Mouse (Mus musculus): Measurements from ENCODE around the gene Wdr91. TPM values are rescaled to one million over a fixed set of nuclear protein-coding genes. Genes with fewer than 3 reads are reported as not detected.

The Wdr91 gene
- total RNA-seq, 1 experiment = 22.6 TPM

- TF ChIP-seq ZNF384 (IDR thresholded peaks at IDR 0.05; ENCODE audit: low read depth, low read length) = no peak
- no peak for TF ChIP-seq HCFC1 (IDR thresholded peaks at IDR 0.05; ENCODE audit: borderline replicate concordance, insufficient read depth, low read length)
- TF ChIP-seq ZC3H11A (IDR thresholded peaks at IDR 0.05; ENCODE audit: borderline replicate concordance, low read depth, low read length) = no peak
- no peak for TF ChIP-seq CHD2 (IDR thresholded peaks at IDR 0.05; ENCODE audit: low read depth, low read length)
- in situ Hi-C loops (cut with MboI; ENCODE audit: low sequenced_read_pairs in 2 of 2, unreplicated experiment in 2 of 2) = no loop called here
Observed at GRCm38 (mm10) chr6:34865213-34865612, 45.5 kb downstream of the Wdr91 start.

GRCm38 (mm10) chr6:34863786-34864514, 46.7 kb downstream of the Wdr91 start:
- H3K9me3 ChIP-seq (ENCODE audit: control insufficient read depth, insufficient read depth, low read depth, low read length) = no peaks in the 10 kb centered on the region
- in situ Hi-C loops (cut with MboI; ENCODE audit: low sequenced_read_pairs in 2 of 2, unreplicated experiment in 2 of 2) = no loop called here
- no peak for TF ChIP-seq ZC3H11A (IDR thresholded peaks at IDR 0.05; ENCODE audit: borderline replicate concordance, low read depth, low read length)
- no peak for TF ChIP-seq ZNF384 (IDR thresholded peaks at IDR 0.05; ENCODE audit: low read depth, low read length)
- TF ChIP-seq HCFC1 (IDR thresholded peaks at IDR 0.05; ENCODE audit: borderline replicate concordance, insufficient read depth, low read length) = no peak
- TF ChIP-seq CHD2 (IDR thresholded peaks at IDR 0.05; ENCODE audit: low read depth, low read length) = no peak
- no peak for TF ChIP-seq MAFK (IDR thresholded peaks at IDR 0.05; ENCODE audit: insufficient read depth, low read depth, low read length)
- H3K4me1 ChIP-seq (ENCODE audit: control insufficient read depth in 2 of 2, insufficient read depth in 2 of 2, low read length in 2 of 2, poor library complexity in 1 of 2) = peaks cover 2 to 20% of the 10 kb centered on the region in 2 experiments; a peak in 3 of 4 replicates
- no peak for DNase-seq (ENCODE audit: low read depth, low spot score)
- H3K27ac ChIP-seq (ENCODE audit: insufficient read depth, low read depth, low read length, poor library complexity, severe bottlenecking) = no peak overlapping the region
- H3K9ac ChIP-seq (ENCODE audit: insufficient read depth, low read depth, low read length, poor library complexity, severe bottlenecking) = no peak overlapping the region
- H3K36me3 ChIP-seq (ENCODE audit: control insufficient read depth, insufficient read depth, low read length, poor library complexity, severe bottlenecking) = no peaks in the 10 kb centered on the region
- H3K4me3 ChIP-seq (ENCODE audit: insufficient read depth in 1 of 2, low read depth in 1 of 2, low read length in 2 of 2, poor library complexity in 1 of 2, severe bottlenecking in 1 of 2) = no peak overlapping the region

More at GRCm38 (mm10) chr6:34865213-34865612, 45.5 kb downstream of the Wdr91 start:
- Histone ChIP-seq H3K4me1 (ENCODE audit: control insufficient read depth in 2 of 2, insufficient read depth in 2 of 2, low read length in 2 of 2, poor library complexity in 1 of 2) (peaks cover 2 to 25% of the 10 kb centered on the region in 2 experiments; a peak in 3 of 4 replicates), H3K4me3 (ENCODE audit: insufficient read depth in 1 of 2, low read depth in 1 of 2, low read length in 2 of 2, poor library complexity in 1 of 2, severe bottlenecking in 1 of 2) (no peak overlapping the region), H3K36me3 (ENCODE audit: control insufficient read depth, insufficient read depth, low read length, poor library complexity, severe bottlenecking) (no peaks in the 10 kb centered on the region), H3K9me3 (ENCODE audit: control insufficient read depth, insufficient read depth, low read depth, low read length) (no peaks in the 10 kb centered on the region), H3K27ac (ENCODE audit: insufficient read depth, low read depth, low read length, poor library complexity, severe bottlenecking) (no peak overlapping the region), H3K9ac (ENCODE audit: insufficient read depth, low read depth, low read length, poor library complexity, severe bottlenecking) (no peak overlapping the region)
- no peak for DNase-seq (ENCODE audit: low read depth, low spot score)

- H3K9ac ChIP-seq (ENCODE audit: insufficient read depth, low read depth, low read length, poor library complexity, severe bottlenecking) = no peak within 1 kb of the TSS
- H3K4me3 ChIP-seq (ENCODE audit: insufficient read depth in 1 of 2, low read depth in 1 of 2, low read length in 2 of 2, poor library complexity in 1 of 2, severe bottlenecking in 1 of 2) = no peak within 1 kb of the TSS
- H3K9me3 ChIP-seq (ENCODE audit: control insufficient read depth, insufficient read depth, low read depth, low read length) = no peaks in the 10 kb centered on the region
- TF ChIP-seq CHD2 (IDR thresholded peaks at IDR 0.05; ENCODE audit: low read depth, low read length) = no peak
- no peak for TF ChIP-seq ZC3H11A (IDR thresholded peaks at IDR 0.05; ENCODE audit: borderline replicate concordance, low read depth, low read length)
- TF ChIP-seq HCFC1 (IDR thresholded peaks at IDR 0.05; ENCODE audit: borderline replicate concordance, insufficient read depth, low read length) = no peak
- no peak for TF ChIP-seq ZNF384 (IDR thresholded peaks at IDR 0.05; ENCODE audit: low read depth, low read length)
- TF ChIP-seq MAFK (IDR thresholded peaks at IDR 0.05; ENCODE audit: insufficient read depth, low read depth, low read length) = no peak
- in situ Hi-C loops (cut with MboI; ENCODE audit: low sequenced_read_pairs in 2 of 2, unreplicated experiment in 2 of 2) = no loop called here
- no peak for DNase-seq (ENCODE audit: low read depth, low spot score)
- no peaks in the 10 kb centered on the region for H3K36me3 ChIP-seq (ENCODE audit: control insufficient read depth, insufficient read depth, low read length, poor library complexity, severe bottlenecking)
- no peak within 1 kb of the TSS for H3K27ac ChIP-seq (ENCODE audit: insufficient read depth, low read depth, low read length, poor library complexity, severe bottlenecking)
- H3K4me1 ChIP-seq (ENCODE audit: control insufficient read depth in 2 of 2, insufficient read depth in 2 of 2, low read length in 2 of 2, poor library complexity in 1 of 2) = peaks cover 2 to 17% of the 10 kb centered on the region in 2 experiments; a peak in 3 of 4 replicates
Observed at GRCm38 (mm10) chr6:34862791-34863403, 47.8 kb downstream of the Wdr91 start, which contains the start of gene Tmem140. Tmem140 (plus strand) TSS chr6:34863146.

- no peak overlapping the region for H3K9ac ChIP-seq (ENCODE audit: insufficient read depth, low read depth, low read length, poor library complexity, severe bottlenecking)
- in situ Hi-C loops (cut with MboI; ENCODE audit: low sequenced_read_pairs in 2 of 2, unreplicated experiment in 2 of 2) = no loop called here
- TF ChIP-seq CHD2 (IDR thresholded peaks at IDR 0.05; ENCODE audit: low read depth, low read length) (no peak), MAFK (IDR thresholded peaks at IDR 0.05; ENCODE audit: insufficient read depth, low read depth, low read length) (no peak), HCFC1 (IDR thresholded peaks at IDR 0.05; ENCODE audit: borderline replicate concordance, insufficient read depth, low read length) (no peak), ZNF384 (IDR thresholded peaks at IDR 0.05; ENCODE audit: low read depth, low read length) (no peak), ZC3H11A (IDR thresholded peaks at IDR 0.05; ENCODE audit: borderline replicate concordance, low read depth, low read length) (no peak)
- no peak overlapping the region for H3K4me3 ChIP-seq (ENCODE audit: insufficient read depth in 1 of 2, low read depth in 1 of 2, low read length in 2 of 2, poor library complexity in 1 of 2, severe bottlenecking in 1 of 2)
- DNase-seq (ENCODE audit: low read depth, low spot score) = no peak
- H3K4me1 ChIP-seq (ENCODE audit: control insufficient read depth in 2 of 2, insufficient read depth in 2 of 2, low read length in 2 of 2, poor library complexity in 1 of 2) = peaks cover 2 to 17% of the 10 kb centered on the region in 2 experiments; a peak in 3 of 4 replicates
- H3K27ac ChIP-seq (ENCODE audit: insufficient read depth, low read depth, low read length, poor library complexity, severe bottlenecking) = no peak overlapping the region
- H3K36me3 ChIP-seq (ENCODE audit: control insufficient read depth, insufficient read depth, low read length, poor library complexity, severe bottlenecking) = no peaks in the 10 kb centered on the region
- no peaks in the 10 kb centered on the region for H3K9me3 ChIP-seq (ENCODE audit: control insufficient read depth, insufficient read depth, low read depth, low read length)
Observed at GRCm38 (mm10) chr6:34862381-34862780, 48.3 kb downstream of the Wdr91 start.
